Mouse (Mus musculus) stomach, postnatal 0 days (tissue): ENCODE measurements at regions not wholly inside any gene's neighbourhood (a gene's known extent, or its start where the extent isn't known, plus 50 kb on each side); places are given as distances from the start of the nearest gene placed in this dataset.

Source experiments
- CTCF ChIP-seq: IDR thresholded peaks from 2 replicates; pipeline ENCODE4 v1.5.1; 2016; ENCODE audit warnings: antibody characterized with exemption, low read depth, mild to moderate bottlenecking, moderate library complexity
- EP300 ChIP-seq: optimal IDR thresholded peaks from 2 replicates; pipeline ENCODE3; 2016; ENCODE audit warnings: antibody characterized with exemption

GRCm38 (mm10) chr11:79827034-79827433 lies 135.2 kb downstream of the Utp6 start:
- TF ChIP-seq CTCF (no peak), EP300 (no peak)
